Mouse (Mus musculus) embryo, embryonic 10.5 days (tissue): ENCODE measurements at regions not wholly inside any gene's neighbourhood (a gene's known extent, or its start where the extent isn't known, plus 50 kb on each side); places are given as distances from the start of the nearest gene placed in this dataset.

Source experiments
- DNase-seq: peaks from one replicate; pipeline ENCODE4 v3.0.0-alpha.2; 2015; ENCODE audit warnings: low spot score

GRCm38 (mm10) chr8:10713515-10714042, 294.7 kb downstream of the Irs2 start:
- DNase-seq, result no peak

GRCm38 (mm10) chr8:10712118-10712689, 296.1 kb downstream of the Irs2 start:
- no peak for DNase-seq

- DNase-seq, result no peak
Observed at GRCm38 (mm10) chr8:10711474-10711873, 296.8 kb downstream of the Irs2 start.

GRCm38 (mm10) chr8:10708509-10708908, 299.7 kb downstream of the Irs2 start:
- DNase-seq, result no peak

GRCm38 (mm10) chr8:10707122-10707521, 301.1 kb downstream of the Irs2 start:
- DNase-seq, result no peak

- no peak for DNase-seq
Observed at GRCm38 (mm10) chr8:10705909-10706308, 302.3 kb downstream of the Irs2 start.

- no peak for DNase-seq
Observed at GRCm38 (mm10) chr8:10702755-10703154, 305.5 kb downstream of the Irs2 start.

- DNase-seq, result no peak
Observed at GRCm38 (mm10) chr8:10702248-10702647, 306.0 kb downstream of the Irs2 start.

- DNase-seq, result no peak
Observed at GRCm38 (mm10) chr8:10701648-10702061, 306.6 kb downstream of the Irs2 start.

GRCm38 (mm10) chr8:10701226-10701625, 307.0 kb downstream of the Irs2 start:
- DNase-seq, result no peak

- no peak for DNase-seq
Observed at GRCm38 (mm10) chr8:10699669-10700068, 308.6 kb downstream of the Irs2 start.

GRCm38 (mm10) chr8:10695181-10695580, 313.1 kb downstream of the Irs2 start:
- DNase-seq, result no peak

- no peak for DNase-seq
Observed at GRCm38 (mm10) chr8:10690659-10691058, 317.6 kb downstream of the Irs2 start.

- DNase-seq, result no peak
Observed at GRCm38 (mm10) chr8:10689881-10690280, 318.4 kb downstream of the Irs2 start.

GRCm38 (mm10) chr8:10687867-10688561, 320.2 kb downstream of the Irs2 start:
- DNase-seq, result no peak
